Mouse (Mus musculus) hindbrain, embryonic 12.5 days (tissue): ENCODE measurements around the gene Smim22. TPM values are rescaled to one million over a fixed set of nuclear protein-coding genes. Genes with fewer than 3 reads are reported as not detected.

Source experiments
- polyA plus RNA-seq: library from polyadenylated mRNA; unstranded; fragments of >200 nt; fragmentation: Nextera tagmentation; extraction: Ambion mirVana; gene quantifications from 2 replicates; pipeline ENCODE4 v1.2.1, GENCODE M21; 2016

The Smim22 gene
- polyA plus RNA-seq, 1 experiment from 2014 or later = 5.0 TPM

Other genes with a start within 250 kb of the Smim22 start
- gene Cdip1, start 217.0 kb upstream of the Smim22 start, polyA plus RNA-seq = 95.6 and 99.1 TPM in 2 replicates
- 0.53 and 0.63 TPM in 2 replicates for gene 4930562C15Rik, start 171.9 kb upstream of the Smim22 start, polyA plus RNA-seq
- 38.8 and 40.6 TPM in 2 replicates for gene Ubald1, start 127.0 kb upstream of the Smim22 start, polyA plus RNA-seq
- 91.1 and 94.0 TPM in 2 replicates for gene Mgrn1, start 121.0 kb upstream of the Smim22 start, polyA plus RNA-seq
- 121 and 134 TPM in 2 replicates for gene Nudt16l1, start 68.5 kb upstream of the Smim22 start, polyA plus RNA-seq
- gene Anks3, start 43.1 kb upstream of the Smim22 start, polyA plus RNA-seq = 66.7 and 68.0 TPM in 2 replicates
- not detected in 2 replicates for gene Sept12, start 9.4 kb upstream of the Smim22 start, polyA plus RNA-seq
- gene Rogdi, start 6.3 kb downstream of the Smim22 start, polyA plus RNA-seq = 98.6 and 101 TPM in 2 replicates
- 216 and 238 TPM in 2 replicates for gene Glyr1, start 42.6 kb downstream of the Smim22 start, polyA plus RNA-seq
- 25.0 and 25.4 TPM in 2 replicates for gene Ubn1, start 42.8 kb downstream of the Smim22 start, polyA plus RNA-seq
- 1.3 and 1.7 TPM in 2 replicates for gene Ppl, start 125.1 kb downstream of the Smim22 start, polyA plus RNA-seq
- 1.1 and 1.4 TPM in 2 replicates for gene Sec14l5, start 139.8 kb downstream of the Smim22 start, polyA plus RNA-seq
- 12.9 and 14.1 TPM in 2 replicates for gene Nagpa, start 196.7 kb downstream of the Smim22 start, polyA plus RNA-seq
- 5.8 and 6.3 TPM in 2 replicates for gene AU021092, start 215.0 kb downstream of the Smim22 start, polyA plus RNA-seq
- gene Alg1, start 226.3 kb downstream of the Smim22 start, polyA plus RNA-seq = 29.9 and 32.7 TPM in 2 replicates
- gene Eef2kmt, start 248.7 kb downstream of the Smim22 start, polyA plus RNA-seq = 9.5 and 11.6 TPM in 2 replicates